Mouse (Mus musculus) intestine, embryonic 16.5 days (tissue): ENCODE results near the gene Qrich2. TPM values are rescaled to one million over a fixed set of nuclear protein-coding genes. Genes with fewer than 3 reads are reported as not detected.
"Not testable (repeated sequence)": the region's sequence is repeated elsewhere in the genome, so short reads cannot be mapped to it uniquely, and the experiment has no call there.

ENCODE experiments used
- ATAC-seq: fragments of 200-750 bp; cut with Nextera tagmentation; 2 replicates; pipeline ENCODE4 v1.8.0; 2017; ENCODE audit warnings: moderate TSS enrichment, moderate library complexity
- H3K27ac ChIP-seq: fragments of 300-500 bp; sonication (generic); 2 replicates; pipeline ENCODE4 v1.5.1; 2014; ENCODE audit warnings: mild to moderate bottlenecking, low read length
- H3K27me3 ChIP-seq: fragments of 300-500 bp; sonication (generic); replicated peaks from 2 replicates; pipeline ENCODE4 v1.6.1; 2014; ENCODE audit warnings: low read length, control low read depth, mixed read lengths; ENCODE audit not compliant: control insufficient read depth, insufficient read depth
- H3K36me3 ChIP-seq: fragments of 300-500 bp; sonication (generic); 2 replicates; pipeline ENCODE4 v1.6.1; 2014; ENCODE audit warnings: low read length, control low read depth; ENCODE audit not compliant: control insufficient read depth, insufficient read depth
- H3K4me1 ChIP-seq: fragments of 300-500 bp; sonication (generic); 2 replicates; pipeline ENCODE4 v1.6.1; 2014; ENCODE audit warnings: low read length, control low read depth, mixed read lengths; ENCODE audit not compliant: control insufficient read depth, insufficient read depth
- H3K4me2 ChIP-seq: fragments of 300-500 bp; sonication (generic); 2 replicates; pipeline ENCODE4 v1.6.1; 2014; ENCODE audit warnings: low read depth, low read length, control low read depth
- H3K4me3 ChIP-seq: fragments of 300-500 bp; sonication (generic); 2 replicates; pipeline ENCODE4 v1.5.1; 2014; ENCODE audit warnings: mild to moderate bottlenecking, low read length
- H3K9ac ChIP-seq: fragments of 300-500 bp; sonication (generic); 2 replicates; pipeline ENCODE4 v1.6.1; 2014; ENCODE audit warnings: low read depth, low read length
- H3K9me3 ChIP-seq: fragments of 300-500 bp; sonication (generic); 2 replicates; pipeline ENCODE4 v1.6.1; 2016; ENCODE audit warnings: low read length, control low read depth; ENCODE audit not compliant: control insufficient read depth
- WGBS: fragments of 180-500 bp; shearing (Covaris S2); extraction: QIAGEN DNeasy Blood & Tissue Kit; methylation state at CpG from one replicate; pipeline ENCODE4 v1.1.7; 2014; 5-methylcytosine and 5-hydroxymethylcytosine counted together
- polyA plus RNA-seq: library from polyadenylated mRNA; unstranded; fragments of >200 nt; fragmentation: Nextera tagmentation; extraction: Ambion mirVana; gene quantifications from 2 replicates; pipeline ENCODE4 v1.2.1, GENCODE M21; 2015

Gene Qrich2
- polyA plus RNA-seq, 1 experiment from 2014 or later: 0.39 TPM

- H3K4me2 ChIP-seq: no peak overlapping the region
- no peaks in the 10 kb centered on the region for H3K4me1 ChIP-seq
- no peak overlapping the region for H3K27ac ChIP-seq
- no peak overlapping the region for H3K4me3 ChIP-seq
- 82% methylated on average over 7 of the region's 7 CpGs for WGBS
- no peak overlapping the region for H3K9ac ChIP-seq
- H3K9me3 ChIP-seq: no peaks in the 10 kb centered on the region
- no peak for ATAC-seq
- no peaks in the 10 kb centered on the region for H3K27me3 ChIP-seq
- peaks cover 44% of the 10 kb centered on the region for H3K36me3 ChIP-seq
Observed at GRCm38 (mm10) chr11:116478978-116479377, 12.9 kb upstream of the Qrich2 start.

GRCm38 (mm10) chr11:116477160-116477759 lies 11.2 kb upstream of the Qrich2 start:
- Histone ChIP-seq H3K4me2 (no peak overlapping the region), H3K4me3 (no peak overlapping the region), H3K9ac (no peak overlapping the region), H3K9me3 (no peaks in the 10 kb centered on the region), H3K27ac (no peak overlapping the region), H3K4me1 (no peaks in the 10 kb centered on the region), H3K36me3 (peaks cover 49% of the 10 kb centered on the region), H3K27me3 (no peaks in the 10 kb centered on the region)
- ATAC-seq: no peak
- 86% methylated on average over 15 of the region's 15 CpGs for WGBS

- 85% methylated on average over 6 of the region's 6 CpGs for WGBS
- Histone ChIP-seq H3K27me3 (no peaks in the 10 kb centered on the region), H3K9me3 (no peaks in the 10 kb centered on the region), H3K4me2 (no peak overlapping the region), H3K4me1 (no peaks in the 10 kb centered on the region), H3K36me3 (peaks cover 51% of the 10 kb centered on the region), H3K9ac (no peak overlapping the region), H3K27ac (no peak overlapping the region), H3K4me3 (no peak overlapping the region)
- no peak for ATAC-seq
Observed at GRCm38 (mm10) chr11:116476696-116477095, 10.7 kb upstream of the Qrich2 start.

- no peak overlapping the region for H3K9ac ChIP-seq
- H3K4me2 ChIP-seq: no peak overlapping the region
- no peak for ATAC-seq
- WGBS: 91% methylated on average over 10 of the region's 10 CpGs
- no peak overlapping the region for H3K27ac ChIP-seq
- H3K36me3 ChIP-seq: peaks cover 49% of the 10 kb centered on the region
- H3K9me3 ChIP-seq: no peaks in the 10 kb centered on the region
- H3K4me3 ChIP-seq: no peak overlapping the region
- H3K27me3 ChIP-seq: no peaks in the 10 kb centered on the region
- H3K4me1 ChIP-seq: no peaks in the 10 kb centered on the region
Observed at GRCm38 (mm10) chr11:116476041-116476440, 10.0 kb upstream of the Qrich2 start.

GRCm38 (mm10) chr11:116472275-116472674 lies 6.2 kb upstream of the Qrich2 start:
- H3K4me2 ChIP-seq: no peak overlapping the region

GRCm38 (mm10) chr11:116470896-116471295 lies 4.9 kb upstream of the Qrich2 start:
- H3K4me1 ChIP-seq: no peaks in the 10 kb centered on the region
- H3K27ac ChIP-seq: no peak overlapping the region
- H3K9ac ChIP-seq: no peak overlapping the region
- 85% methylated on average over 4 of the region's 4 CpGs for WGBS
- H3K27me3 ChIP-seq: no peaks in the 10 kb centered on the region
- no peaks in the 10 kb centered on the region for H3K9me3 ChIP-seq
- H3K36me3 ChIP-seq: peaks cover 32% of the 10 kb centered on the region
- no peak overlapping the region for H3K4me3 ChIP-seq
- no peak for ATAC-seq
- H3K4me2 ChIP-seq: no peak overlapping the region

More at GRCm38 (mm10) chr11:116472275-116472674, 6.2 kb upstream of the Qrich2 start:
- H3K36me3 ChIP-seq: peaks cover 42% of the 10 kb centered on the region
- no peak for ATAC-seq
- H3K27me3 ChIP-seq: no peaks in the 10 kb centered on the region
- H3K4me3 ChIP-seq: no peak overlapping the region
- H3K4me1 ChIP-seq: no peaks in the 10 kb centered on the region
- H3K9me3 ChIP-seq: no peaks in the 10 kb centered on the region
- 77% methylated on average over 4 of the region's 4 CpGs for WGBS
- H3K27ac ChIP-seq: no peak overlapping the region
- no peak overlapping the region for H3K9ac ChIP-seq

GRCm38 (mm10) chr11:116470249-116470648 lies 4.2 kb upstream of the Qrich2 start:
- no peaks in the 10 kb centered on the region for H3K27me3 ChIP-seq
- no peaks in the 10 kb centered on the region for H3K9me3 ChIP-seq
- no peaks in the 10 kb centered on the region for H3K4me1 ChIP-seq
- H3K36me3 ChIP-seq: peaks cover 32% of the 10 kb centered on the region
- no peak overlapping the region for H3K4me3 ChIP-seq
- no peak overlapping the region for H3K27ac ChIP-seq
- H3K4me2 ChIP-seq: no peak overlapping the region
- H3K9ac ChIP-seq: no peak overlapping the region
- ATAC-seq: peak; percentile 38; the same call in 1 of the 2 replicates
- WGBS: 79% methylated on average over 3 of the region's 3 CpGs

- WGBS: 80% methylated on average over 3 of the region's 3 CpGs
- not testable (repeated sequence) for H3K4me1 ChIP-seq, ATAC-seq, H3K9ac ChIP-seq, H3K4me3 ChIP-seq, H3K27ac ChIP-seq, H3K9me3 ChIP-seq, H3K4me2 ChIP-seq, H3K27me3 ChIP-seq
- H3K36me3 ChIP-seq: peaks cover 27% of the 10 kb centered on the region
Observed at GRCm38 (mm10) chr11:116468338-116468737, 2.3 kb upstream of the Qrich2 start.

- 3% methylated on average over 2 of the region's 2 CpGs for WGBS
- H3K27ac ChIP-seq: no peak overlapping the region
- H3K4me2 ChIP-seq: no peak overlapping the region
- no peak overlapping the region for H3K4me3 ChIP-seq
- ATAC-seq: peak; percentile 91
- no peaks in the 10 kb centered on the region for H3K4me1 ChIP-seq
- H3K9ac ChIP-seq: no peak overlapping the region; the same call in 1 of the 2 replicates
- H3K36me3 ChIP-seq: no peaks in the 10 kb centered on the region
- no peaks in the 10 kb centered on the region for H3K27me3 ChIP-seq
- H3K9me3 ChIP-seq: no peaks in the 10 kb centered on the region
Observed at GRCm38 (mm10) chr11:116463833-116464232, 2.2 kb downstream of the Qrich2 start.

- Histone ChIP-seq H3K9me3 (no peaks in the 10 kb centered on the region), H3K9ac (no peak overlapping the region), H3K27ac (no peak overlapping the region), H3K36me3 (no peaks in the 10 kb centered on the region), H3K4me1 (no peaks in the 10 kb centered on the region), H3K27me3 (no peaks in the 10 kb centered on the region), H3K4me3 (no peak overlapping the region), H3K4me2 (no peak overlapping the region)
- ATAC-seq: peak; percentile 52
- 42% methylated on average over 5 of the region's 5 CpGs for WGBS
Observed at GRCm38 (mm10) chr11:116463338-116463737, 2.7 kb downstream of the Qrich2 start.
